Mouse (Mus musculus): Measurements from ENCODE around the gene Scn5a.

DNA sequence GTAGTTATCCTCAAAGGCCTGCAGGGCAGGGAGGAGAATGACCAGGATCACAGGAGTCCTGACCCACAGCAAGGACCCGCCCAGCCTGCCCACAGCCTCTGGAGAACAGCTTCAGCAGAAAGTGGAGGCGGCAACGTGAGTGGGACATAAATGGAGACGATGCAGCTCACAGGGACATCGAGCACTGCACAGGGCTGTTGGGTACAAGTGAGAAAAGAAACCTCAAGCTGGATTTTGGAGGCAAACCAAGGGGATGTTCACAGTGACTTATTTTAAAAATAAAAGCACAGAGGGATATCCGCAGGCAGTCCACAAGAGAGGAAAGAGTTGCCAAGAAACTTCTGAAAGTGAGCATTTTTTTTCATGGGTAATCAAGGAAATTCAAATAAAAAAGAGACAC lies 48.4 kb upstream of the Scn5a start:
- TF ChIP-seq ETS1 (conservative IDR thresholded peaks at IDR 0.05; ENCODE audit: low read depth, low read length) (no peak), POLR2A (IDR thresholded peaks at IDR 0.05; ENCODE audit: low read depth, low read length) (no peak), TBP (conservative IDR thresholded peaks at IDR 0.05; ENCODE audit: low read depth, low read length) (no peak), CTCF (conservative IDR thresholded peaks at IDR 0.05 in 1 of 2, IDR thresholded peaks at IDR 0.05 in 1 of 2; ENCODE audit: low read depth in 2 of 2, low read length in 2 of 2) (no peak), USF1 (IDR thresholded peaks at IDR 0.05; ENCODE audit: low read depth, low read length) (no peak)

All from CH12.LX (cell line).